Mouse (Mus musculus) testis, adult 2 months (tissue): ENCODE results near the gene Satb1. TPM values are rescaled to one million over a fixed set of nuclear protein-coding genes. Genes with fewer than 3 reads are reported as not detected.

Experiments used
- H3K27ac ChIP-seq: fragments of 200-500 bp; 2 replicates; pipeline ENCODE4 v1.5.1; 2012; ENCODE audit warnings: low read depth, low read length; ENCODE audit not compliant: control insufficient read depth, insufficient read depth
- H3K27me3 ChIP-seq: fragments of 200-500 bp; 2 replicates; pipeline ENCODE4 v1.6.1; 2012; ENCODE audit warnings: mild to moderate bottlenecking, low read length, moderate library complexity; ENCODE audit not compliant: control insufficient read depth, insufficient read depth
- H3K36me3 ChIP-seq: fragments of 200-500 bp; 2 replicates; pipeline ENCODE4 v1.6.1; 2012; ENCODE audit warnings: mild to moderate bottlenecking, low read length; ENCODE audit not compliant: control insufficient read depth, insufficient read depth
- H3K4me1 ChIP-seq: fragments of 200-500 bp; 2 replicates; pipeline ENCODE4 v1.6.1; 2012; ENCODE audit warnings: low read length; ENCODE audit not compliant: control insufficient read depth, insufficient read depth
- H3K4me3 ChIP-seq: fragments of 200-500 bp; 2 replicates; pipeline ENCODE4 v1.5.1; 2012; ENCODE audit warnings: low read depth, mild to moderate bottlenecking, low read length, moderate library complexity, mixed read lengths; ENCODE audit not compliant: control insufficient read depth
- CTCF ChIP-seq: fragments of 200-500 bp; IDR thresholded peaks from 2 replicates; pipeline ENCODE4 v1.5.1; 2012; ENCODE audit warnings: low read depth, mild to moderate bottlenecking, inconsistent platforms, low read length, moderate library complexity; ENCODE audit not compliant: control insufficient read depth, insufficient read depth, insufficient replicate concordance
- POLR2A ChIP-seq: fragments of 200-500 bp; IDR thresholded peaks from 2 replicates; pipeline ENCODE4 v1.6.1; 2012; ENCODE audit warnings: low read depth, mild to moderate bottlenecking, inconsistent platforms, low read length, moderate library complexity; ENCODE audit not compliant: control insufficient read depth
- polyA plus RNA-seq: library from polyadenylated mRNA; depleted of rRNA; stranded (reverse); fragments of >200 nt; gene quantifications from 2 replicates; pipeline ENCODE4 v1.2.3, GENCODE M21; 2012

Satb1 gene
- polyA plus RNA-seq, 1 experiment: 1.0 TPM

DNA sequence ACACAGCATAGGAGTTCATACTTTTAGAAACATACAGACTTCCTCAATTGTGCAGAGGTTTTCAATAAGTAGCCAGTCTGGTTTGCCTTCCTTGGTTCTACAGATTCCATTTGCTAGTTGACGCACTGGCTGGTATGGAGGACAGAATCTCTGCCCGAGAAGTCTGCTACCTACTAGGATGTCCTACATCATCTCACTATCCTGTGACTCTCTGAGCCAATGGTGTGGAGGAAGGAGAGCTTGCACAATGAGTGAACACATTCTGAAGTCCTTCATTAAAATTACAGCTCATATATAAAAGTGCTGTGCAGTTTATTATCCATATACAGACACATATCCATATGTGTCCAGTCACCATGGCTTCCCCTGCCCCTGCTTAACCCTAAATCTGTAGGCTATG, 45.1 kb downstream of the Satb1 start:
- H3K4me1 ChIP-seq: no peaks in the 10 kb centered on the region
- no peak for TF ChIP-seq CTCF
- TF ChIP-seq POLR2A: no peak
- no peak overlapping the region for H3K4me3 ChIP-seq
- no peaks in the 10 kb centered on the region for H3K36me3 ChIP-seq
- H3K27ac ChIP-seq: no peak overlapping the region
- H3K27me3 ChIP-seq: no peaks in the 10 kb centered on the region

DNA sequence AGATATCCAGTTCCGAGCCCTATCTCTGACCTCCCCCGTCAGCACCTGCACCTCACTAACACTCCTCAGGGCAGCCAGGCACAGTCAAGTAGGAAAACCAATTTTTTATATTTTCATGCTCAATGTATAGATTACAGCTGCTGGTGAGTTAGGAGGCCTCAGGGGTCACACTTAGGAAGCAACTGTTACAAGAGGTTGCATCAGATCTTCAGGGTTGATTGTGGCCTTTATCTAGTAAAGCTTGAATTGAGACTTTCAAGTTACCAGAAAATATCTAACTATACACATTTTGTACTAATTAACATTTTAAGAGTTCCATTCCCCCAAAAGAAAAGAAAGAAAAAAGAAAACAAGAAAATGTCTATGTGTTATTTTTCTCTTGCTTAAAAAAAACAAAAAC, 47.0 kb downstream of the Satb1 start:
- TF ChIP-seq POLR2A (no peak), CTCF (no peak)
- no peaks in the 10 kb centered on the region for H3K27me3 ChIP-seq
- H3K36me3 ChIP-seq: no peaks in the 10 kb centered on the region
- no peak overlapping the region for H3K27ac ChIP-seq
- H3K4me3 ChIP-seq: no peak overlapping the region
- no peaks in the 10 kb centered on the region for H3K4me1 ChIP-seq

DNA sequence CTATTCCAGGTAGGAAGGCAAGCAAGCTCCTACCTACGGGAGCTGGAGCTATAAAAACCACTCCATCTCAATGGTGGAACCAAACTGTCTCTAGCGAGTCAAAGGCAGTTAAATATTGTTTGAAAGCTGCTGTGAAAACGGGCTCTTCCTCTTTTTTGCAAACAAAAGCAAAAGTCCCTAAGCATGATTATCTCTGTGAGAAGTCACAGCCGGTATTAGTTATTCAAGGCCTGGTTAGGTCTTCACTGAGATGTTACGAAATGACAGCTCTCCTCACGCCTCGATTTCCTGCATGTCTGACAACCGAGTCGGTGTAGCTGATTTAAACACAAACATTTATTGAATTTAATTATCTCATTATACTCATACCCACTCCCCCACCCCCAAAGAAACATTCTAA, 48.2 kb downstream of the Satb1 start:
- no peaks in the 10 kb centered on the region for H3K36me3 ChIP-seq
- no peaks in the 10 kb centered on the region for H3K4me1 ChIP-seq
- TF ChIP-seq CTCF: no peak
- TF ChIP-seq POLR2A: no peak
- no peak overlapping the region for H3K4me3 ChIP-seq
- H3K27ac ChIP-seq: no peak overlapping the region
- H3K27me3 ChIP-seq: no peaks in the 10 kb centered on the region

DNA sequence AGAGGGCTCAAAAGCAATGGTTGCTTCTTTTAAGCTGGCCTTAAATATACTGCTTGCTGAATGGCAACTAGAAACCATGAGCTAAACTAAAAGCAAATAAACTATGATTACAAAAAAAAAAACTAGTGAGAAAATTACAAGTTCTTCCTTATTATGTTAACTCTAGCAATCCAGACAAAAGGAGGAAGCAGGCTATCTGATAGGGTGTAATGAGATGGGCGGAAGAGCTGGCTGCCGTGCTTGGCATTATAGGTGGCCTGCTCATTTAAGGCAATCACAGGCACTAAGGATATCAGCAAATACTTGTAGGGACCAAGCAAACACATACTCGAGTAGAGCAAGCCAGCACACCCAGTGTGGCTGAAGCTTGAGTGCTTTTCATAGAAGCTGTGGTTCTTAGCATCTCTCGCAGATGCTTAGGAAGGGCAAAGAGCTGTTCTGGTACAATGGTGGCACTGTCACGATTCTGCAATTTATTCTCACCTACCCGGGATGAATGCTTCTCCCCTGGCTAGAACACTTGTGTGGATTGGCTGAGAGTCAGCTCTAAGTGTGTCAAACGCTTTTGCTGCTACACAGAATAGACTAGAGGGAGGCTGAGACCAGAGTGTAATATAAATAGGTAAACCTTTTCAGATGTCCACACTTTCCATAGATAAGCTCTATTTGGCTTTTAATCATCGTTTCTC, 49.4 kb downstream of the Satb1 start:
- TF ChIP-seq POLR2A (no peak), CTCF (no peak)
- H3K36me3 ChIP-seq: no peaks in the 10 kb centered on the region
- H3K27me3 ChIP-seq: no peaks in the 10 kb centered on the region
- H3K27ac ChIP-seq: no peak overlapping the region
- H3K4me1 ChIP-seq: no peaks in the 10 kb centered on the region
- H3K4me3 ChIP-seq: no peak overlapping the region

DNA sequence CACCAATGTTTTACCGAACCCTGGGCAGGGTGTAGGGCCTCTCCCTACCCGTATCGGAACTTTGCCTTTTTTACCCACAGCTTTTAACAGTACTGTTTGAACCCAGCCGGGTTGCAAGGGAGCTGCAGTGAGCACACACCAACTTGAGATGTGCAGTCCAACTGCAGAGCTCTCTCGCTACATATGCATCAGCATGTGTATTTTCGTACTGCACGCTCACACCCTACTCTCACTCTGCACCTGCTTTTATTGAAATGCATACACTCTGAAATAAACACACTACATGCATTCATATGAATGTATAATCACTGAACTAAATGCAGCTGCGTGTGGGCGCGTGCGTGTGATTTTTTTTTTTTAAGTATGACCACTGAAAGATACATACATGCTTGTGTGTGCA, 53.1 kb downstream of the Satb1 start:
- Histone ChIP-seq H3K36me3 (no peaks in the 10 kb centered on the region), H3K27ac (no peak overlapping the region), H3K4me1 (no peaks in the 10 kb centered on the region), H3K4me3 (no peak overlapping the region), H3K27me3 (no peaks in the 10 kb centered on the region)
- TF ChIP-seq POLR2A (no peak), CTCF (no peak)

DNA sequence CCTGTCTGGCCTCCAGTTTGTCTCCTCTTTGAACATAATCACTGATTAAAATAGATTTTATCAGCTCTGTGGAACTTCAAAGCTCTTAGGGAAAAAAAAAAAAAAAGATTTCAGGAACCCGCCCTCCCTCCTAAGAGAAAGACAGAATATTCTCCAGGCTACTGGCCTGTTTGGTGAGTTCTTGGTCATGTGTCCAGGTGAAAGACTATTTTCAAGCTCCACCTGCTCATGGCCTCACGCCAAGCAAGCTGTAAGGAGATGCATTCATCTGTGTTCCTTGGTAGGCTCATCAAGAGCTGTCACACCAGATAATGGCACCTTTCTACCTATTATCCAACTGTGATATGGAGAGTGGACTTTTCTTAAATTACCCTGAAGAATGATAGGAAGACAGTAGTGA, 54.1 kb downstream of the Satb1 start:
- TF ChIP-seq POLR2A (no peak), CTCF (no peak)
- no peaks in the 10 kb centered on the region for H3K36me3 ChIP-seq
- no peaks in the 10 kb centered on the region for H3K4me1 ChIP-seq
- no peak overlapping the region for H3K27ac ChIP-seq
- no peak overlapping the region for H3K4me3 ChIP-seq
- no peaks in the 10 kb centered on the region for H3K27me3 ChIP-seq

DNA sequence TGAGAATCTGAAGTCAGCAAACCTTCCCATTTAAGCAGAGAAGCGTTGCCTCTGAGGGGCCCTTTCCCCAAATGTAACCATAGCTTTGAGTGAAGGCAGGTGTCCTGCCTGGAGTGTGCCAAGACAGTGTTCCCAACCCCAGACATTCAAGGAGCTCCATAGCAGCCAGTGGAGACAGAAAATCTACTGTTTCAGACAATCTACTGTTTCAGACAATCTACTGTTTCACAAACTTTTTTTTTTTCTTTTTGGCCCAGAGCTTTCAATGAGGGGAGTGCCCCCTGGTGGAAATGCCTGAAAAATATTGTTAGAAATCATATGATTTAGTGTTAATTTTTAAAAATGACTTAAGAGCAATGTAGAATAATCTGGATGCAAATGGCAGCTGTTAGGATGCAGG, 55.3 kb downstream of the Satb1 start:
- no peak overlapping the region for H3K27ac ChIP-seq
- no peaks in the 10 kb centered on the region for H3K36me3 ChIP-seq
- TF ChIP-seq CTCF (no peak), POLR2A (no peak)
- H3K4me3 ChIP-seq: no peak overlapping the region
- H3K4me1 ChIP-seq: no peaks in the 10 kb centered on the region
- H3K27me3 ChIP-seq: no peaks in the 10 kb centered on the region

DNA sequence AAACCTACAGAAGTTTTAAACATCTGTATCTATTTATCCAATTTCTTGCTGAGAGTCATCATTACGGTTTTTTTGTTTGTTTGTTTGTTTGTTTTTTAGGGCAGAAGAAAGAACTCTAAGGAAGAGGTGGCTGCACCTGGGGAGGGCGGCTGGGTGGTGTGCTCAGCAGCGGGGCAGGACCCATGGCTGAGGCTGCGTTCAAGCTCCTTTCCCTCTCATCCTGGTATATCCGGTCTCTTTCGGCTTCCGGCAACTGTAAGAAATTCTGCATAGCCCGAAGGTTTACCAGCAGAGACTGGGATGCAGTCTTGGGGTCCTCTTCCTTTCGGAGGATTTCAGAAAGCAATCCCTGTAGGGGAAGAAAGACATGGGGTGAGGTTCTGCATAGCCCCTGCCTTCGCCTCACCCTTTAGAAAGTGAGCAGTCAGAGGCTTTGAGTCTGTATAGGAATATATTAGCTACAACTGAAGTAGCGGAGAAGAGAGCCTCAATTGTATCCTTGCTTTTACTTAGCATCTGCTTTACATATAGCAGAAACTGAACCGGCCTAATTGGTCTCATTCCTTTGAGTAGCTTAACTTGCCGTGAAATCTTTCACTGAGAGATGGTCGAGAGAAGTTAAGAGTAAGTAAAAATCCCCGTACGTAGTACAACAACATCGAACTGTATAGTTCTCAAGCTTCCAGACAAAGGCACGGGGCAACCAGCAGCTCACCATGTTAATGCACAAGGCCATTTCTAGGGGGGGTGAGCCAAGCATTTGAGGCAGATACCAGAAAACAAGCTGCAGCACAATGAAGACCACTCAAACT, 57.8 kb downstream of the Satb1 start:
- Histone ChIP-seq H3K4me1 (no peaks in the 10 kb centered on the region), H3K36me3 (no peaks in the 10 kb centered on the region), H3K27me3 (no peaks in the 10 kb centered on the region), H3K27ac (no peak overlapping the region), H3K4me3 (no peak overlapping the region)
- TF ChIP-seq POLR2A (no peak), CTCF (no peak)
